Mouse (Mus musculus) G1E (cell line): ENCODE data around the gene Spint2.

Experiments used
- CTCF ChIP-seq: IDR thresholded peaks from 2 replicates; pipeline ENCODE4 v1.5.1; 2012; ENCODE audit warnings: low read depth, low read length, inconsistent platforms, mixed read lengths
- GATA1 ChIP-seq: IDR thresholded peaks from 2 replicates; pipeline ENCODE4 v1.6.1; 2012; ENCODE audit warnings: borderline replicate concordance, low read length, inconsistent platforms, mixed read lengths
- GATA2 ChIP-seq: IDR thresholded peaks from 2 replicates; pipeline ENCODE4 v1.6.1; 2012; ENCODE audit warnings: low read depth, low read length, inconsistent platforms, borderline replicate concordance
- POLR2AphosphoS5 ChIP-seq: IDR thresholded peaks from 2 replicates; pipeline ENCODE4 v1.6.1; 2012; ENCODE audit warnings: low read depth, low read length, inconsistent platforms; ENCODE audit not compliant: insufficient replicate concordance
- TAL1 ChIP-seq: conservative IDR thresholded peaks from 2 replicates; pipeline ENCODE4 v1.6.1; 2012; ENCODE audit warnings: low read depth, low read length, inconsistent platforms, mixed read lengths

DNA sequence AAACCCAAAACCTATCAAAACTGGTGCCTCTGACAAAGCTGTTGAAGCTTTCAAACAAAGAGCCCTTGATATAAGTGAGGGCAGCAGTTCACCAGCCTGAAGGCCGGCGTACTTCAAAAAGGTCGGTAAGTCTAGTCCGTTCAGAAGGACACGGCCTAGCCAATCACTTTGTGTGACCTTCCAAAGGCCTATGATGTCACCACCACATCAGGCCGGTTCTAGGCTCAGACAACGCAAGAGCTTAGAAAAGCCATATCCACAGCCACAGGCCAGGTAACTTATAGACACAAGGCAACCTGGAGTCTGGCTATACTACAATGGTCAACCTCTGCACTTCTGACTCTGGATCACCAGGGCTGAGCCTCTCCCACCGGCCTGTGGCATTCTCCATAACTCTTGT, 1.8 kb downstream of the Spint2 start:
- TF ChIP-seq CTCF (no peak), GATA1 (no peak), TAL1 (no peak), GATA2 (no peak), POLR2AphosphoS5 (no peak)
